Mouse (Mus musculus) E14TG2a.4 (cell line): ENCODE results near the gene Mmp10.

Experiments
- CTCF ChIP-seq: conservative IDR thresholded peaks from 2 replicates; pipeline ENCODE4 v1.5.1; 2014; ENCODE audit warnings: low read length
- NANOG ChIP-seq: IDR thresholded peaks from 2 replicates; pipeline ENCODE4 v1.6.1; 2014; ENCODE audit warnings: borderline replicate concordance, low read length, mixed read lengths

DNA sequence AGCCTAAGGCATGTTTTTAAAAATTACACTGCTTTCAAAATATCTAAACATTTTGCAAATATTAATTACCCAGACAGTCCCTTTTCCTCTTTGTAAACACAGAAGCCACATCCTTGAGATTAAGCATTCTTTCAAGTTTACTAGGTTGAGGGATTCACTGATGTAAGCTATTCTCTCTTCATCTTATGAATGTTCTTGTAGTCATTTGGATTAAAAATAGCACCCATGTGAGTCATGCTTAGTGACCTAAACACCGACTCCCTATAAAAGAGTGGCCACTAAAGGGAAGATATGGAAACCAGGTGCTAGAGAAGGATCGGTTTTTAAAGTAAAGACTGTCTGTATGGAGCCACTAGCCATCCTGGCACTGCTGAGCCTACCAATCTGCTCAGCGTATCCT lies at the start of gene Mmp10:
- no peak for TF ChIP-seq CTCF
- TF ChIP-seq NANOG = no peak
